Mouse (Mus musculus): ENCODE measurements around the gene Rdh8. TPM values are rescaled to one million over a fixed set of nuclear protein-coding genes. Genes with fewer than 3 reads are reported as not detected.

Gene Rdh8
- polyA plus RNA-seq, 1 experiment from 2014 or later = not detected

DNA sequence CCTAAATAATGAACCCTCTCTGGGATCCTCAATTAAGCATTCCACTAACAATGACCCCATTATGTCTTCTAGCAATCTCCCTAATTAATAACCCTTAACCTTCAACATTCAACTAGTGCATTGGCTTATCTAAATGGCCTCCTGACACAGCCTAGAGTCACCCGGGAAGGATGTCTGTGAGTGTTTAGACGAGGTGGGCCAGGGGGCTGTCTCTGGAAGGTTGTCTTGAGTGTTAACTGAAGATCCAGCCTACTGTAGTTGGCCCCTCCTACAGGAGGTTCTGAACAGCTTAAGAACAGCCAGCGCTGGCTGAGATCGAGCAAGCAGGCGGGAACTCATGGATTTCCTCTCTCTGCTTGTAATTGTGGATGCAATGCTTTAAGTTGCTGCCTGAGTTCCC is 12.6 kb upstream of the Rdh8 start:
- no peaks in the 10 kb centered on the region for H3K36me3 ChIP-seq (ENCODE audit: control insufficient read depth, insufficient read depth)

DNA sequence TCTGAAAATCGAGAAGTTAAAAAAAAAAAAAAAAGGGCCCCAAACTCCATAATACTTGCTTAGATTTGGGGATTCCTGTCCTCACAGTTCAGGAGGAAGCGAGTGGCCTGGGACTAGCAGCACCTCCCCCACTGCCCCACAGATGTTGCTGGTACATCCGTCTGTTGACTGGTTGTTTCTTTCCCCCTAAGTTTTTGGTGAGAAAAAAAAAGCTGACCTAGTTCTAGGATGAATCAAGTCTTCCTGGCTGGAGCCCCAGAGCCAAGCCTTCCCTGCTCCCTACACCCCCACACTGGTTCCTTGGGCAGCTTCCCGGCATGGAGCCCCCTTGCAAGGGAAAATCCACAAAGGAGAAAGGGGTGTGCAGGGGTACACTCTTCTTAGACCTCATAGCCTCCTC is 8.0 kb upstream of the Rdh8 start:
- peaks cover 20% of the 10 kb centered on the region for H3K27me3 ChIP-seq (ENCODE audit: control insufficient read depth, insufficient read depth, low read depth, low read length)

More for the DNA sequence above, 12.6 kb upstream of the Rdh8 start:
- Histone ChIP-seq H3K27ac (ENCODE audit: low read length) (no peak overlapping the region), H3K9ac (ENCODE audit: low read depth, low read length) (no peak overlapping the region), H3K9me3 (replicated peaks; ENCODE audit: control insufficient read depth, low read length) (no peaks in the 10 kb centered on the region), H3K4me3 (ENCODE audit: low read depth, low read length) (no peak overlapping the region), H3K4me1 (ENCODE audit: control insufficient read depth, low read depth, low read length) (no peaks in the 10 kb centered on the region), H3K27me3 (ENCODE audit: control insufficient read depth, insufficient read depth, low read depth, low read length) (no peaks in the 10 kb centered on the region), H3K4me2 (ENCODE audit: low read depth, low read length) (no peak overlapping the region)
- no peak for ATAC-seq (ENCODE audit: low read depth)
- 54% methylated on average over 5 of the region's 5 CpGs for WGBS (ENCODE audit: insufficient replicate concordance)

DNA sequence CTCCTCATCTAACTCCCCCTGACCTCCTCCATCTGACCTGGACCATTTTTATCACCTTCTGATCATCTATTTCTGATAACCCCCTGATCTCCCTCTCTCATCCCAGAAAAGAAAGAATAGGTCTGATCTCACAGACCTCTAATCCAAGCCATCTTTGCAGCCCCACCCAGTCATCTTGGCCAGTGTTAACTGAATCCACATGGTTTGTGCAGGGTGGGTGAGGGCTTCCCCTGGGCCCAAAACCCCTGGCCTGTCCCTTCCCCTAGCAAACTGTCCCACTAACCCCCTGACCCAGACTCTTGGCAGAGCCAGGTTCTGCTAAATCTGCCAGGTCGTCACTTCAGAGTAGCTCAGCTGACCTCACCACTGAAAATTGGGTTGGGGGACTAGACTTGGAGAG is 7.5 kb upstream of the Rdh8 start:
- Histone ChIP-seq H3K9me3 (replicated peaks; ENCODE audit: control insufficient read depth, low read length) (no peaks in the 10 kb centered on the region), H3K27ac (ENCODE audit: low read length) (no peak overlapping the region), H3K4me3 (ENCODE audit: low read depth, low read length) (no peak overlapping the region), H3K36me3 (ENCODE audit: control insufficient read depth, insufficient read depth) (no peaks in the 10 kb centered on the region), H3K4me1 (ENCODE audit: control insufficient read depth, low read depth, low read length) (peaks cover 4% of the 10 kb centered on the region), H3K27me3 (ENCODE audit: control insufficient read depth, insufficient read depth, low read depth, low read length) (peaks cover 24% of the 10 kb centered on the region), H3K9ac (ENCODE audit: low read depth, low read length) (no peak overlapping the region), H3K4me2 (ENCODE audit: low read depth, low read length) (no peak overlapping the region)
- no peak for ATAC-seq (ENCODE audit: low read depth)
- 33% methylated on average over 1 of the region's 1 CpGs for WGBS (ENCODE audit: insufficient replicate concordance)

More for the DNA sequence above, 8.0 kb upstream of the Rdh8 start:
- WGBS (ENCODE audit: insufficient replicate concordance) = 12% methylated on average over 4 of the region's 4 CpGs
- H3K36me3 ChIP-seq (ENCODE audit: control insufficient read depth, insufficient read depth) = no peaks in the 10 kb centered on the region
- no peak for ATAC-seq (ENCODE audit: low read depth)
- no peak overlapping the region for H3K4me3 ChIP-seq (ENCODE audit: low read depth, low read length)
- H3K27ac ChIP-seq (ENCODE audit: low read length) = no peak overlapping the region
- no peak overlapping the region for H3K4me2 ChIP-seq (ENCODE audit: low read depth, low read length)
- H3K9ac ChIP-seq (ENCODE audit: low read depth, low read length) = no peak overlapping the region
- peaks cover 4% of the 10 kb centered on the region for H3K4me1 ChIP-seq (ENCODE audit: control insufficient read depth, low read depth, low read length)
- no peaks in the 10 kb centered on the region for H3K9me3 ChIP-seq (replicated peaks; ENCODE audit: control insufficient read depth, low read length)

DNA sequence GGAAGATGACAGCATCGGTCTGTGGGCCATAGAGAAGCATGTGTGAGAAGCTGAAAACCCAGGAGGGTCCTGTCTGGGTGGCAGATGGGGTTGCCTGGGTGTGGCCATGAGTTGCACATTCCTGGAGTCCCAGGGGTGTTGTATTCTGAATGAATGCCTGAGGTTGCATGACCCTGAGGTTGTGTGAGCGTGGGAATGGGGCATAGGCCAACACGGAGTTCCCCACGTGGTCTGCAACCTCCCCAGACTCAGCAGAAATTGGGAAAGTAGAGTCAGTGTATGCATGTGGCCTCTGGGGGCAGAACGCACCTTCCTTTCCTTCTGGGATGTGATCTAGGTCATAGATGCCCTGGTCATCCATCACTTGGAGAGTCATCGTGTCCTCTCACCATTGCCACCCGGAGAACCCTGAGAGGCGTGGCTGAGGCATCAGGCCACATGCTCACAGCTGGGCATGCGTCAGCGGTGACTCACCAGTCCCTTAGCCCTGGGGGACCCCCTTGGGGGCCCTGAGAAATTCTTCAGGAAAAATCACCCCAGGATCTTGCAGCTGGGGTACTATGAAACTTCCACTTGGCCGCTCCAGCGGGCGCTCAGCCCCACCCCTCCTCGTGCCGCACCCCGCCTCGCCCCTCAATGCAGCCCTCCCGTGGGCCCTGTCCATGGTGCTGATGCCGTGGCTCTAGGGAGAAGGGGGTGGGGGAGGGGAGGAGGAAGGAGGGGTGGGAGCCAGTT is 5.6 kb upstream of the Rdh8 start:
- H3K9ac ChIP-seq (ENCODE audit: low read depth, low read length) = no peak overlapping the region
- no peaks in the 10 kb centered on the region for H3K36me3 ChIP-seq (ENCODE audit: control insufficient read depth, insufficient read depth)
- ATAC-seq (ENCODE audit: low read depth) = no peak
- H3K4me1 ChIP-seq (ENCODE audit: control insufficient read depth, low read depth, low read length) = peaks cover 4% of the 10 kb centered on the region
- H3K27me3 ChIP-seq (ENCODE audit: control insufficient read depth, insufficient read depth, low read depth, low read length) = peaks cover 27% of the 10 kb centered on the region
- no peaks in the 10 kb centered on the region for H3K9me3 ChIP-seq (replicated peaks; ENCODE audit: control insufficient read depth, low read length)
- no peak overlapping the region for H3K27ac ChIP-seq (ENCODE audit: low read length)
- no peak overlapping the region for H3K4me3 ChIP-seq (ENCODE audit: low read depth, low read length)
- WGBS (ENCODE audit: insufficient replicate concordance) = 9% methylated on average over 19 of the region's 19 CpGs
- H3K4me2 ChIP-seq (ENCODE audit: low read depth, low read length) = no peak overlapping the region

DNA sequence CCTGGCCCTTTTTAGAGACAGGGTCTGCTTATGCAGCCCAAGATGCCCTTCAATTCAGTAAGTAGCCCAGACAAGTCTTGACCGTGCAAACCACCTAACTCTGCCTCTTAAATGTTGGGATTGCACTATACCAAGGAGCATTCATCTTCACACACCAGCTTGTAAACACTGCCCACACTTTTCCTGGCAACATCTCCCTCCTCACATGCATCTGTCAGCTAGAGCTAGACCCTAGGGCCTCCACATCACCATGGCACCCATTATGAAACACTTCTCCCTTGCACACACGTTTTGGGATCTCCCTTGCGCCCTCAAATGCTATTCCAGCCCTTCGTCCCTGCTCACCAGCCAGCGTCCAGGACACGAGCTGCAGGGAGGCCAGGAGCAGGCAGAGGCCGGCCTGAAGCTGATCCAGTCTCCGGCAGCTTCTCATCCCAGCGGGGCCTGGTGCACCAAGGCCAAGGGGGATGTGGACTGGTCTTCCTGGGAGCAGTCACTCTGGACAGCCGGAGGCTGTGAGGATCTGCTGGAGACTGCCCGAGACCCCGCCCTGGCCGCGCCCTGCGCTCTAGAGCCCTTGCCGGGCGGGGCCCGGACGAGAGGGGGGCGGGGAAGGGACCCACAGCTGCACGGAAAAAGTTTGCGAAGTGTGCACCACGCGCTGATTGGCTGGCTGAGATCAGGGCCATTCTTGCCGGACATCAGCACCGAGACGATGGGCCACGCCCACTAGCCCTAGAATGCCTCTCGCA is 3.6 kb upstream of the Rdh8 start, which contains the start of gene Col5a3:
Col5a3 (minus strand) TSS at position 547 of the 752 bp plus-strand sequence.
- no peak within 1 kb of the TSS for H3K27ac ChIP-seq (ENCODE audit: low read length)
- H3K4me2 ChIP-seq (ENCODE audit: low read depth, low read length) = no peak within 1 kb of the TSS
- H3K36me3 ChIP-seq (ENCODE audit: control insufficient read depth, insufficient read depth) = no peaks in the 10 kb centered on the region
- no peak within 1 kb of the TSS for H3K4me3 ChIP-seq (ENCODE audit: low read depth, low read length)
- H3K9ac ChIP-seq (ENCODE audit: low read depth, low read length) = no peak within 1 kb of the TSS
- peaks cover 27% of the 10 kb centered on the region for H3K27me3 ChIP-seq (ENCODE audit: control insufficient read depth, insufficient read depth, low read depth, low read length)
- peaks cover 4% of the 10 kb centered on the region for H3K4me1 ChIP-seq (ENCODE audit: control insufficient read depth, low read depth, low read length)
- no peaks in the 10 kb centered on the region for H3K9me3 ChIP-seq (replicated peaks; ENCODE audit: control insufficient read depth, low read length)
- WGBS (ENCODE audit: insufficient replicate concordance) = 5% methylated on average over 29 of the region's 29 CpGs
- 0 out of 2 replicates have a peak, but pooled peaks have one; percentile 27 for ATAC-seq (ENCODE audit: low read depth)

DNA sequence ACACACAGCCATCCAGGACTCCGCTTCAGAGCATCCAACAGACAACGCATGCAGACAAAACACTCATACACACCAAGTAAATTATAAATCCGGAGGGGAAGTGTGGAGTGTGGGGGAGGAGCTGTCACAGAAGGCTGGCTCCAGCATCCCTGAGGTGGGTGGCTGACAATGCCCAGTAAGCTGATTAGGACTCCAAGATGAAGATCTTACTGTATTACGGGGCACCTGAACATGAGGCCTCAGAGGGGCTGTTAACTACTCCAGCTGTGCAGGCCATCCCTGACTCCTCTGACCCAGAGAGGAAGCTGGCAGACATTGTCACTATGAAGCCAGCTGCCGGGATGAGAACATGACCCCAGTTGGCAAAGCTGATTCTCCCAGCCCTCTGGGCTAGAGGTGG is 1.7 kb downstream of the Rdh8 start:
- no peak overlapping the region for H3K9ac ChIP-seq (ENCODE audit: low read depth, low read length)
- no peak for ATAC-seq (ENCODE audit: low read depth)
- H3K4me3 ChIP-seq (ENCODE audit: low read depth, low read length) = no peak overlapping the region
- no peak overlapping the region for H3K27ac ChIP-seq (ENCODE audit: low read length)
- H3K9me3 ChIP-seq (replicated peaks; ENCODE audit: control insufficient read depth, low read length) = no peaks in the 10 kb centered on the region
- H3K4me2 ChIP-seq (ENCODE audit: low read depth, low read length) = no peak overlapping the region
- no peaks in the 10 kb centered on the region for H3K36me3 ChIP-seq (ENCODE audit: control insufficient read depth, insufficient read depth)
- 65% methylated on average over 5 of the region's 5 CpGs for WGBS (ENCODE audit: insufficient replicate concordance)
- peaks cover under 1% of the 10 kb centered on the region for H3K4me1 ChIP-seq (ENCODE audit: control insufficient read depth, low read depth, low read length)
- H3K27me3 ChIP-seq (ENCODE audit: control insufficient read depth, insufficient read depth, low read depth, low read length) = peaks cover 9% of the 10 kb centered on the region

- H3K4me1 ChIP-seq (ENCODE audit: control insufficient read depth, low read depth, low read length) = no peaks in the 10 kb centered on the region
- no peak overlapping the region for H3K27ac ChIP-seq (ENCODE audit: low read length)
- no peaks in the 10 kb centered on the region for H3K36me3 ChIP-seq (ENCODE audit: control insufficient read depth, insufficient read depth)
- no peak overlapping the region for H3K9ac ChIP-seq (ENCODE audit: low read depth, low read length)
- H3K4me3 ChIP-seq (ENCODE audit: low read depth, low read length) = no peak overlapping the region
- H3K9me3 ChIP-seq (replicated peaks; ENCODE audit: control insufficient read depth, low read length) = no peaks in the 10 kb centered on the region
- H3K27me3 ChIP-seq (ENCODE audit: control insufficient read depth, insufficient read depth, low read depth, low read length) = no peaks in the 10 kb centered on the region
- H3K4me2 ChIP-seq (ENCODE audit: low read depth, low read length) = no peak overlapping the region
- WGBS (ENCODE audit: insufficient replicate concordance) = 59% methylated on average over 3 of the region's 3 CpGs
- ATAC-seq (ENCODE audit: low read depth) = no peak
Observed at GRCm38 (mm10) chr9:20822821-20823220, 4.5 kb downstream of the Rdh8 start.

GRCm38 (mm10) chr9:20825781-20826180 is 7.5 kb downstream of the Rdh8 start:
- H3K9me3 ChIP-seq (replicated peaks; ENCODE audit: control insufficient read depth, low read length) = no peaks in the 10 kb centered on the region
- H3K4me3 ChIP-seq (ENCODE audit: low read depth, low read length) = no peak overlapping the region
- H3K4me2 ChIP-seq (ENCODE audit: low read depth, low read length) = no peak overlapping the region
- H3K27ac ChIP-seq (ENCODE audit: low read length) = no peak overlapping the region
- 49% methylated on average over 5 of the region's 5 CpGs for WGBS (ENCODE audit: insufficient replicate concordance)
- no peaks in the 10 kb centered on the region for H3K27me3 ChIP-seq (ENCODE audit: control insufficient read depth, insufficient read depth, low read depth, low read length)
- no peak for ATAC-seq (ENCODE audit: low read depth)
- H3K9ac ChIP-seq (ENCODE audit: low read depth, low read length) = no peak overlapping the region
- H3K36me3 ChIP-seq (ENCODE audit: control insufficient read depth, insufficient read depth) = no peaks in the 10 kb centered on the region
- peaks cover under 1% of the 10 kb centered on the region; the same call in 1 of the 2 replicates for H3K4me1 ChIP-seq (ENCODE audit: control insufficient read depth, low read depth, low read length)

DNA sequence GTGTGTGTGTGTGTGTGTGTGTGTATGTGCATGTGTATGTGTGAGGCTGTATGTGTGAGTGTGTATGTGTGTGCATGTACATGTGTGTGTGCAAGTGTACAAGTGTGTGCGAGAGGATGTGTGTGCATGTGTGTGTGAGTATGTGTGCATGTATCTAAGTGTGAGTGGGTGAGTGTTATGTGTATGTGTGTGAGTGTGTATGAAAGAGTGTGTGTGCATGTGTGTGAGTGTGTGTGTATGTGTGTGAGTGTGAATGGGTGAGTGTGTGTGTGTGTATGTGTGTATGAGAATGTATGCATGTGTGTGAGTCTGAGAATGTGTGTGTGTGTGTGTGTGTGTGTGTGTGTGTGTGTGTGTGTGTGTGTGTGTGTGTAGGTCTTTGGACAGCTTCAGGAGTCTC is 9.8 kb downstream of the Rdh8 start:
- peaks cover 2% of the 10 kb centered on the region; the same call in 1 of the 2 replicates for H3K4me1 ChIP-seq (ENCODE audit: control insufficient read depth, low read depth, low read length)
- no peak overlapping the region for H3K4me3 ChIP-seq (ENCODE audit: low read depth, low read length)
- H3K4me2 ChIP-seq (ENCODE audit: low read depth, low read length) = no peak overlapping the region
- WGBS (ENCODE audit: insufficient replicate concordance) = 65% methylated on average over 1 of the region's 1 CpGs
- H3K27me3 ChIP-seq (ENCODE audit: control insufficient read depth, insufficient read depth, low read depth, low read length) = peaks cover 5% of the 10 kb centered on the region
- no peaks in the 10 kb centered on the region for H3K36me3 ChIP-seq (ENCODE audit: control insufficient read depth, insufficient read depth)
- H3K27ac ChIP-seq (ENCODE audit: low read length) = no peak overlapping the region
- H3K9me3 ChIP-seq (replicated peaks; ENCODE audit: control insufficient read depth, low read length) = no peaks in the 10 kb centered on the region
- H3K9ac ChIP-seq (ENCODE audit: low read depth, low read length) = no peak overlapping the region
- ATAC-seq (ENCODE audit: low read depth) = no peak

Data from liver, embryonic 16.5 days (tissue).